Mouse (Mus musculus): ENCODE data around the gene Enpp4. TPM values are rescaled to one million over a fixed set of nuclear protein-coding genes. Genes with fewer than 3 reads are reported as not detected.

Enpp4 gene
- polyA plus RNA-seq, 1 experiment from 2014 or later = 3.8 TPM

- Histone ChIP-seq H3K9ac (no peak overlapping the region), H3K27ac (replicated peaks) (no peak overlapping the region), H3K4me3 (replicated peaks) (no peak overlapping the region), H3K4me2 (replicated peaks) (no peak overlapping the region), H3K36me3 (no peaks in the 10 kb centered on the region), H3K9me3 (replicated peaks) (no peaks in the 10 kb centered on the region), H3K27me3 (no peaks in the 10 kb centered on the region), H3K4me1 (no peaks in the 10 kb centered on the region)
- ATAC-seq (ENCODE audit: insufficient number of reproducible peaks, low FRiP score, low TSS enrichment, low read depth) = no peak
- 60% methylated on average over 2 of the region's 2 CpGs for WGBS
Measured at GRCm38 (mm10) chr17:44090916-44091315, 14.7 kb downstream of the Enpp4 start.

- no peak overlapping the region for H3K27ac ChIP-seq (replicated peaks)
- no peak overlapping the region for H3K9ac ChIP-seq
- H3K4me2 ChIP-seq (replicated peaks) = no peak overlapping the region
- no peaks in the 10 kb centered on the region for H3K36me3 ChIP-seq
- no peak overlapping the region for H3K4me3 ChIP-seq (replicated peaks)
- no peaks in the 10 kb centered on the region for H3K4me1 ChIP-seq
- WGBS = 88% methylated on average over 3 of the region's 3 CpGs
- no peaks in the 10 kb centered on the region for H3K9me3 ChIP-seq (replicated peaks)
- ATAC-seq (ENCODE audit: insufficient number of reproducible peaks, low FRiP score, low TSS enrichment, low read depth) = no peak
- no peaks in the 10 kb centered on the region for H3K27me3 ChIP-seq
Measured at GRCm38 (mm10) chr17:44088226-44088625, 17.4 kb downstream of the Enpp4 start.

- WGBS = 83% methylated on average over 4 of the region's 4 CpGs
- no peaks in the 10 kb centered on the region for H3K36me3 ChIP-seq
- H3K27ac ChIP-seq (replicated peaks) = no peak overlapping the region
- no peak overlapping the region for H3K4me2 ChIP-seq (replicated peaks)
- no peaks in the 10 kb centered on the region for H3K27me3 ChIP-seq
- H3K4me3 ChIP-seq (replicated peaks) = no peak overlapping the region
- ATAC-seq (ENCODE audit: insufficient number of reproducible peaks, low FRiP score, low TSS enrichment, low read depth) = no peak
- H3K4me1 ChIP-seq = peaks cover 4% of the 10 kb centered on the region; the same call in 1 of the 2 replicates
- H3K9me3 ChIP-seq (replicated peaks) = no peaks in the 10 kb centered on the region
- no peak overlapping the region for H3K9ac ChIP-seq
Measured at GRCm38 (mm10) chr17:44083156-44083555, 22.5 kb downstream of the Enpp4 start.

GRCm38 (mm10) chr17:44078631-44079350 is 26.8 kb downstream of the Enpp4 start, which contains the start of gene Enpp5:
Gene Enpp5, plus strand, starts transcription at chr17:44078813.
- Histone ChIP-seq H3K9me3 (replicated peaks) (no peaks in the 10 kb centered on the region), H3K4me3 (replicated peaks) (peak within 1 kb of the TSS; percentile 63), H3K9ac (peak within 1 kb of the TSS; percentile 62), H3K27ac (replicated peaks) (0 out of 2 replicates have a peak within 1 kb of the TSS, but pooled peaks have one; percentile 31), H3K36me3 (no peaks in the 10 kb centered on the region), H3K4me2 (replicated peaks) (peak within 1 kb of the TSS; percentile 87), H3K4me1 (peaks cover 4% of the 10 kb centered on the region; the same call in 1 of the 2 replicates), H3K27me3 (no peaks in the 10 kb centered on the region; the same call in 1 of the 2 replicates)
- WGBS = under 1% methylated on average over 31 of the region's 31 CpGs
- peak; percentile 86 for ATAC-seq (ENCODE audit: insufficient number of reproducible peaks, low FRiP score, low TSS enrichment, low read depth)

- H3K4me1 ChIP-seq = peaks cover 4% of the 10 kb centered on the region; the same call in 1 of the 2 replicates
- no peak overlapping the region for H3K27ac ChIP-seq (replicated peaks)
- H3K4me3 ChIP-seq (replicated peaks) = no peak overlapping the region
- no peak overlapping the region for H3K4me2 ChIP-seq (replicated peaks)
- 55% methylated on average over 2 of the region's 2 CpGs for WGBS
- no peaks in the 10 kb centered on the region for H3K9me3 ChIP-seq (replicated peaks)
- no peaks in the 10 kb centered on the region for H3K36me3 ChIP-seq
- no peak overlapping the region for H3K9ac ChIP-seq
- no peaks in the 10 kb centered on the region; the same call in 1 of the 2 replicates for H3K27me3 ChIP-seq
- ATAC-seq (ENCODE audit: insufficient number of reproducible peaks, low FRiP score, low TSS enrichment, low read depth) = no peak
Measured at GRCm38 (mm10) chr17:44077843-44078160, 27.8 kb downstream of the Enpp4 start.

- WGBS = 79% methylated on average over 12 of the region's 12 CpGs
- H3K27ac ChIP-seq (replicated peaks) = no peak overlapping the region
- no peaks in the 10 kb centered on the region for H3K9me3 ChIP-seq (replicated peaks)
- no peaks in the 10 kb centered on the region for H3K36me3 ChIP-seq
- ATAC-seq (ENCODE audit: insufficient number of reproducible peaks, low FRiP score, low TSS enrichment, low read depth) = no peak
- no peak overlapping the region for H3K9ac ChIP-seq
- H3K27me3 ChIP-seq = no peaks in the 10 kb centered on the region; the same call in 1 of the 2 replicates
- H3K4me1 ChIP-seq = peaks cover 4% of the 10 kb centered on the region; the same call in 1 of the 2 replicates
- H3K4me3 ChIP-seq (replicated peaks) = no peak overlapping the region
- no peak overlapping the region for H3K4me2 ChIP-seq (replicated peaks)
Measured at GRCm38 (mm10) chr17:44077146-44077842, 28.3 kb downstream of the Enpp4 start.

GRCm38 (mm10) chr17:44076051-44076680 is 29.4 kb downstream of the Enpp4 start:
- H3K4me3 ChIP-seq (replicated peaks) = no peak overlapping the region
- no peak for ATAC-seq (ENCODE audit: insufficient number of reproducible peaks, low FRiP score, low TSS enrichment, low read depth)
- no peak overlapping the region for H3K27ac ChIP-seq (replicated peaks)
- no peaks in the 10 kb centered on the region; the same call in 1 of the 2 replicates for H3K27me3 ChIP-seq
- WGBS = 49% methylated on average over 6 of the region's 6 CpGs
- no peak overlapping the region for H3K4me2 ChIP-seq (replicated peaks)
- no peak overlapping the region for H3K9ac ChIP-seq
- no peaks in the 10 kb centered on the region for H3K36me3 ChIP-seq
- H3K4me1 ChIP-seq = peaks cover 4% of the 10 kb centered on the region; the same call in 1 of the 2 replicates
- no peaks in the 10 kb centered on the region for H3K9me3 ChIP-seq (replicated peaks)

GRCm38 (mm10) chr17:44075601-44076000 is 30.0 kb downstream of the Enpp4 start:
- H3K4me1 ChIP-seq = peaks cover 4% of the 10 kb centered on the region; the same call in 1 of the 2 replicates
- WGBS = 81% methylated on average over 3 of the region's 3 CpGs
- H3K27me3 ChIP-seq = no peaks in the 10 kb centered on the region; the same call in 1 of the 2 replicates
- no peak overlapping the region for H3K9ac ChIP-seq
- no peaks in the 10 kb centered on the region for H3K9me3 ChIP-seq (replicated peaks)
- no peak overlapping the region for H3K4me3 ChIP-seq (replicated peaks)
- no peak overlapping the region for H3K27ac ChIP-seq (replicated peaks)
- no peak for ATAC-seq (ENCODE audit: insufficient number of reproducible peaks, low FRiP score, low TSS enrichment, low read depth)
- H3K4me2 ChIP-seq (replicated peaks) = no peak overlapping the region
- no peaks in the 10 kb centered on the region for H3K36me3 ChIP-seq

GRCm38 (mm10) chr17:44071680-44072079 is 33.9 kb downstream of the Enpp4 start:
- Histone ChIP-seq H3K9me3 (replicated peaks) (no peaks in the 10 kb centered on the region), H3K4me3 (replicated peaks) (no peak overlapping the region), H3K9ac (no peak overlapping the region), H3K27me3 (no peaks in the 10 kb centered on the region), H3K27ac (replicated peaks) (no peak overlapping the region), H3K36me3 (no peaks in the 10 kb centered on the region), H3K4me1 (no peaks in the 10 kb centered on the region), H3K4me2 (replicated peaks) (no peak overlapping the region)
- no peak for ATAC-seq (ENCODE audit: insufficient number of reproducible peaks, low FRiP score, low TSS enrichment, low read depth)

GRCm38 (mm10) chr17:44068876-44069275 is 36.7 kb downstream of the Enpp4 start:
- Histone ChIP-seq H3K27ac (replicated peaks) (no peak overlapping the region), H3K36me3 (no peaks in the 10 kb centered on the region), H3K27me3 (no peaks in the 10 kb centered on the region), H3K9me3 (replicated peaks) (no peaks in the 10 kb centered on the region), H3K4me2 (replicated peaks) (no peak overlapping the region), H3K9ac (no peak overlapping the region), H3K4me3 (replicated peaks) (no peak overlapping the region), H3K4me1 (no peaks in the 10 kb centered on the region)
- no peak for ATAC-seq (ENCODE audit: insufficient number of reproducible peaks, low FRiP score, low TSS enrichment, low read depth)
- WGBS = 69% methylated on average over 6 of the region's 6 CpGs

GRCm38 (mm10) chr17:44061289-44061890 is 44.2 kb downstream of the Enpp4 start:
- Histone ChIP-seq H3K9me3 (replicated peaks) (no peaks in the 10 kb centered on the region), H3K36me3 (no peaks in the 10 kb centered on the region), H3K4me2 (replicated peaks) (no peak overlapping the region), H3K27ac (replicated peaks) (no peak overlapping the region), H3K4me3 (replicated peaks) (no peak overlapping the region), H3K9ac (no peak overlapping the region), H3K4me1 (no peaks in the 10 kb centered on the region), H3K27me3 (no peaks in the 10 kb centered on the region)
- peak; percentile 47; the same call in 1 of the 2 replicates for ATAC-seq (ENCODE audit: insufficient number of reproducible peaks, low FRiP score, low TSS enrichment, low read depth)
- WGBS = 43% methylated on average over 5 of the region's 5 CpGs

Measured in embryonic facial prominence, embryonic 15.5 days (tissue).